Mouse (Mus musculus): ENCODE data around the gene Adamts16.

Gene Adamts16

GRCm38 (mm10) chr13:70832593-70833138, 8.9 kb downstream of the Adamts16 start:
- DNase-seq (ENCODE audit: low spot score in 2 of 2) = no peak

GRCm38 (mm10) chr13:70831041-70831440, 10.6 kb downstream of the Adamts16 start:
- DNase-seq (ENCODE audit: low spot score in 2 of 2) = no peak

GRCm38 (mm10) chr13:70827507-70827906, 14.1 kb downstream of the Adamts16 start:
- no peak for DNase-seq (ENCODE audit: low spot score in 2 of 2)

- no peak for DNase-seq (ENCODE audit: low spot score in 2 of 2)
Measured at GRCm38 (mm10) chr13:70825265-70825664, 16.3 kb downstream of the Adamts16 start.

GRCm38 (mm10) chr13:70823757-70824156, 17.9 kb downstream of the Adamts16 start:
- DNase-seq (ENCODE audit: low spot score in 2 of 2) = no peak

- no peak for DNase-seq (ENCODE audit: low spot score in 2 of 2)
Measured at GRCm38 (mm10) chr13:70818982-70819381, 22.6 kb downstream of the Adamts16 start.

GRCm38 (mm10) chr13:70814423-70814822, 27.2 kb downstream of the Adamts16 start:
- no peak for DNase-seq (ENCODE audit: low spot score in 2 of 2)

- no peak for DNase-seq (ENCODE audit: low spot score in 2 of 2)
Measured at GRCm38 (mm10) chr13:70805506-70805905, 36.1 kb downstream of the Adamts16 start.

- no peak for DNase-seq (ENCODE audit: low spot score in 2 of 2)
Measured at GRCm38 (mm10) chr13:70802849-70803248, 38.8 kb downstream of the Adamts16 start.

- no peak for DNase-seq (ENCODE audit: low spot score in 2 of 2)
Measured at GRCm38 (mm10) chr13:70799322-70799721, 42.3 kb downstream of the Adamts16 start.

- no peak for DNase-seq (ENCODE audit: low spot score in 2 of 2)
Measured at GRCm38 (mm10) chr13:70798396-70798795, 43.2 kb downstream of the Adamts16 start.

GRCm38 (mm10) chr13:70794074-70794572, 47.5 kb downstream of the Adamts16 start:
- no peak for DNase-seq (ENCODE audit: low spot score in 2 of 2)

GRCm38 (mm10) chr13:70793660-70794059, 48.0 kb downstream of the Adamts16 start:
- DNase-seq (ENCODE audit: low spot score in 2 of 2) = no peak

- DNase-seq (ENCODE audit: low spot score in 2 of 2) = no peak
Measured at GRCm38 (mm10) chr13:70792950-70793349, 48.7 kb downstream of the Adamts16 start.

GRCm38 (mm10) chr13:70789806-70790205, 51.8 kb downstream of the Adamts16 start:
- no peak for DNase-seq (ENCODE audit: low spot score in 2 of 2)

GRCm38 (mm10) chr13:70789022-70789421, 52.6 kb downstream of the Adamts16 start:
- DNase-seq (ENCODE audit: low spot score in 2 of 2) = no peak

- DNase-seq (ENCODE audit: low spot score in 2 of 2) = no peak
Measured at GRCm38 (mm10) chr13:70785078-70785477, 56.5 kb downstream of the Adamts16 start.

GRCm38 (mm10) chr13:70784126-70784525, 57.5 kb downstream of the Adamts16 start:
- no peak for DNase-seq (ENCODE audit: low spot score in 2 of 2)

GRCm38 (mm10) chr13:70779781-70780180, 61.8 kb downstream of the Adamts16 start:
- DNase-seq (ENCODE audit: low spot score in 2 of 2) = no peak

GRCm38 (mm10) chr13:70778872-70779554, 62.6 kb downstream of the Adamts16 start:
- DNase-seq (ENCODE audit: low spot score in 2 of 2) = no peak

- DNase-seq (ENCODE audit: low spot score in 2 of 2) = no peak
Measured at GRCm38 (mm10) chr13:70771100-70771499, 70.5 kb downstream of the Adamts16 start.

- DNase-seq (ENCODE audit: low spot score in 2 of 2) = no peak
Measured at GRCm38 (mm10) chr13:70769156-70769555, 72.5 kb downstream of the Adamts16 start.

- DNase-seq (ENCODE audit: low spot score in 2 of 2) = no peak
Measured at GRCm38 (mm10) chr13:70767462-70767861, 74.1 kb downstream of the Adamts16 start.
